Mouse (Mus musculus) right cerebral cortex, postnatal 14 days (tissue): ENCODE measurements around the gene Rassf5.
"Not testable (repeated sequence)": the region's sequence is repeated elsewhere in the genome, so short reads cannot be mapped to it uniquely, and the experiment has no call there.

Experiments used
- DNase-seq: peaks from one replicate; pipeline ENCODE4 v3.0.0; 2022

Gene Rassf5

DNA sequence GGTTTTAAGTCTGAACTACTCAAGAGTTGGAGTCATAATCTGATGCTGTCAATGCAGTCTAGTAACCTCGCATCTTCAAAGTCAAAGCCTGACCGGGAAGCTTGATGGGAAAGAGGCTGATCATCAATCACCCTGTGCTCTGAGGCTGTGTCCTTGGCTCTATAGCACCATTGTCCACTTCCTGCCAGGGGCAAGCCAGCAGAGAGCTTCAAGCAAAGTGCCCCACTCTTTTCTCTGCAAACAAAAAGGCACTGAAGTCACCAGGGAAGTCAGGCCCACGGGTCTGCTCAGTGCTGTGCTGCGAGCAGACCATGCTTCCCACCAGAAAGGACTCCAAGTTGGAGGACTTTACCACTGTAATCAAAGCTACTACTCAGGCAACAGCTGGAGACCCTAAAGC is 67.8 kb downstream of the Rassf5 start:
- DNase-seq: no peak

DNA sequence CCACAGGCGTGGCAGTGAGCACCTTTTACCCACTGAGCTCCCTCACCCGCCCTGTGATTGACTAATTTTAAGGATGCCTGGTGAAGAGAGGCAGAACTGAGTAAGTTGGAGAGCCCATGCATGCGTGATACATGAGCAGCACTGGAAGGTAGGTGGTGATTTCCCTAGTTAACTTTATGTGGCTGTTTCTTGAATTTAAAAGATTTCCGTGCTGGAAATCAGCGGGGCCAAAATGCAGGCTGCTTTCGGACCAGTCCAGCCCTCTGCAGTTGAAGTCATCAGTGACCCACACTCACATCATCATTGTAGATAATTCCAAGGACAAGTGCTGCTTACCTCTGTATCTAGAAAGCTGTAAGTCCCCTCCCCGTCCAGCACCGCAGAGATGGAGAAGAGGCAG is 69.2 kb downstream of the Rassf5 start:
- DNase-seq: no peak

DNA sequence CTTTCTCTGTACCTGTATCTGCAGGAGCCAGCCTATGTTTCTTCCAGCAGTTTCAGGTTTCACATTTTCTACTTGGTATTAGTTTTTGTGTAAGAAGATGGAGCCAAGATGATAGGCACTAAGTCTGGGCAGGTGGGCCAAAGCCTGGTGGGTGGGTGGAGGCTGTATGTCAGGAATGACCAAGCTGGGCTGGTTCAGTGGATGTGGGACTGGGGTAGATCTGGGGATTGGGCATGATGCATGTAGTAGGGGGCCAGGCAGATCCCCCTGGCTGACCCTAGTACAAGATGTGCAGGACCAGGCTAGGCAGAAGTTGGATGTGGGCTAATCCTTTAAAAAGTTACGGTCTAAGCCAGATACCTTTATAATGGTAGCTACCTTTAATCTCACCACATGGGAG is 69.9 kb downstream of the Rassf5 start:
- no peak for DNase-seq

DNA sequence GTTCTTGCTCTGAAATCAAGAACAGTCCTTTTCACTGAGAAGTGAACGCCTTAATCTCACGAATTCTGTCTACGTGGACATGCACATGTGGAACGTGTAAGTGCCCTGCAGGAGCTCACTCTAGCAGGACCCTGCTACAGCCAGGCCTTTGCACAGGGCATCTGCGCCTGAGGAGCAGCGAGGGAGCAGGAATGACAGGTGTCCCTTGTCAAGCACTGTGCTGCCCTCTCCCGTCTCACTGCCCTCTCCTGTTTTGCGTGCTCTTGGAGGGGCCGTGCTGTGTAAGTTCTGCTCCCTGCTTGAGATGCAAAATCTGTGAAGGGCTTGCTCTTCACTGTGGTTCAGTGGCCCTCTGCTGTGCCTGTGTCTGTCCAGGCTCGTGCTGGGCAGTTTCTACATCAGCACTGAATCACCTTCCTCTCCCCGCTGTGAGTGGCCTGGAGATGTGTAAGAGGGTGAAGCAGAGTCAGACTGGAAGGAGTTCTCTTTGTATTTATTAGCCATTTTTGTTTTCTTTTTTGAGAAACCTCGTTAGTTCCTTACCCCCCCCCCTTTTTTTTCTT is 70.7 kb downstream of the Rassf5 start:
- no peak for DNase-seq

DNA sequence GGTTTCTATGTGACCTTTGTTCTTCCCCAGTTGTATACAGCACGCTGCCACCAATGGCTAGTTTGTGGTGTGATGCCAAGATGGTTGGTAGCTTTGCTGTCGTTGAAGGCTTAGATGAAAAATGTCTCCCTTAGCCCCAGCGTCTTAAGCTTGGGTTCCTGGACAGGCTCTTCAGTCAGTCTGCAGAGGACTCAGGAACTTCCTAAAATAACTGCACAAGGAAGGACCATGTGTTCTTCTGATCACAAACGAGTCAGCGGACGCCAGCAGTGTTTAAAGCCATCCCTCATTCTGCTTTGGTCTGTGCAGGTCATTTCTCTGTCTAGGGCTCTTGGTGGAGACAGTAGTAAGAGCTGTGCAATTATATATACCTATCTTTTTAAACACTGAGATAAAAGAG is 71.2 kb downstream of the Rassf5 start:
- DNase-seq: no peak

DNA sequence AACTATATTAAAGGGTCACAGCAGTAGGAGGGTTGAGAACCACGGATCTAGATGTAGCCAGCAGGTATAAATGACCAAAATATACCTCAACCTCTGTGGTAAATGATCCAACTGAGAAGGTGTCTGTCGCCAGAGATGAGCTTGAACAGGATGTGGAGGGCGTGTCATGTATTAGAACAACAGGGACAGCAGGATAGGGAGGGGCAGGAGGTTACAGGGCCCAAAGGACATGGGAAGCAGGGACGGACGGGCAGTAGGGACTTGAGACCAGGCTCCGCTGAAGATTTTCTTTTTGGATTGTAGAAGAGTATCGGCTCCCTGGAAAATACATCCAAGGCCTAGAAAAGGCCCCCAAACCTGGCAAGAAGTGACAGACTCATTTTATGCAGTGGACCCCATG is 72.1 kb downstream of the Rassf5 start:
- DNase-seq: no peak

DNA sequence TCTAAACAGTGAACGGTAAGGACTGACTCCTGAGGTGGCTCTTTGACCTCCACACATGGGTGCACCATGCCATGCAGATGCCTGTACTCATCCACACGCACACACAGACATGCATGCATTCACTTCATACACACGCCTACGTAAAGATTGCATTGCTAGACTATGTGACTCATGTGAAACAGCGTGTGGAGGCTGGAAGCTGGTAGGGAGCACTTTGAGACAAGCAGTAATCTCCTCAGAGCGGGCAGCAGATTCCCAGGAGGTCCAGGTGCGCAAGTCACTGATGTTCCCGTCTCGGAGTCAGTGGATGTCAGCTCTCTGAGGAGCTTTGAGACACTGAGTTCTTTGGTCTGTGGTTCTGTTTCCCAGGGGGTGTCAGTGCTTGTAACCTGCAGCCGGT is 77.4 kb downstream of the Rassf5 start:
- no peak for DNase-seq

DNA sequence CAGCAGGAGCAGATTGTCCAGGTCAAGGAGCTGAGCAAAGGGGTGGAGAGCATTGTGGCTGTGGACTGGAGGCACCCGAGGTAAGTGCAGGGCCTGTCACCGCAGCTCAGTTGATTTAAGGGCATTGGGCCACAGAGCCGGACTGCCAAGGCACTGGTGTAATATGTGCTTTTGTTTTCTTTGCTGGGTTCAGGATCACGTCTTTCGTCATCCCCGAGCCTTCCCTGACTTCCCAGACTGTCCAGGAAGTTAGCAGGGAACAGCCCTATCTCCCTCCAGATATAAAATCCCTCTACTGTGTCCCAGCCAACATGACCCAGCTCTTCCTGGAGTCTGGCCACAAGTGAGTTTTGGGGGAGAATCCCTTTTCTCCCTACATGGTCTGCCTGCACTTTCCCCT is 80.6 kb downstream of the Rassf5 start:
- no peak for DNase-seq

DNA sequence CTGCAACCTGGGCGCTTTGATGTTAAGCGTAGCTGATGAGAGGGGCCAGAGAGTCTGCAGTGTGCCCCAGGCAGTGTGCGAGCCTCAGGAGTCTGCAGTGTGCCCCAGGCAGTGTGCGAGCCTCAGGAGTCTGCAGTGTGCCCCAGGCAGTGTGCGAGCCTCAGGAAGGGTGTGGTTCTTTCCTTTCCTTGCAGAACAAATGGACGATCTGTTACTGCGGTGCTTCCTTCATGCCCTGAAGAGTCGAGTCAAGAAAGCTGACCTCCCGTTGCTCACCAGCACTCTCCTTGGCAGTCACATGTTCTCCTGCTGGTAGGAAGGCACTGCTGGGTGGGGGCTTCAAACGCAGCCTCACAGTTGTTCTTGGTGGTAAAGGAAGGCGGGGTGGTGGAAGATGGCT is 84.0 kb downstream of the Rassf5 start:
- no peak for DNase-seq

DNA sequence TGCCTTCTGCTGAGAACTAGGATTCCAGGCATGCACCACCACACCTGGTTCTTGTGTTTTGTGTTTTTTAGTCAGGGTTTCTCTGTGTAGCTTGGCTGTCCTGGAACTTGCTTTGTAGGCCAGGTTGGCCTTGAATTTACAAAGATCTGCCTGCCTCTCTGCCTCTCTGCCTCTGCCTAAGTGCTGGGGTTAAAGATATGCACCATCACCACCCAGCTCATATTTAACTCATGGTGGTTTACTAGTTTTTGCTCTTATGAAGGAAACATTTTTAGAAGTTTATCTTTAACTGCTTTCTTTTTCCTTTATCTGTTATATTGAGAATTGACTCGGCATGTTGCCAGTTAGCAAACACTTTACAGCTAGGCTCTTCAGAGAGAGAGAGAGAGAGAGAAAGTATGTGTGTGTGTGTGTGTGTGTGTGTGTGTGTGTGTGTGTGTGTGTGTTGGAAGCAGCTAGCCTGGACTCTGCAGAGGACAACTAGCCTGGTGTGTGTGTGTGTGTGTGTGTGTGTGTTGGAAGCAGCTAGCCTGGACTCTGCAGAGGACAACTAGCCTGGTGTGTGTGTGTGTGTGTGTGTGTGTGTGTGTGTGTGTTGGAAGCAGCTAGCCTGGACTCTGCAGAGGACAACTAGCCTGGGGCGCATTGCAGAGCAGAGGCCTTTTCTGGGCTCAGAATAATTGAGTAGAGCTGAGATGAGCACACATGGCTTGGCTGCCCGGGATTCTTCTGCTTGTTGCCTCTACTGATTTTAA is 85.3 kb downstream of the Rassf5 start:
- DNase-seq: not testable (repeated sequence)

DNA sequence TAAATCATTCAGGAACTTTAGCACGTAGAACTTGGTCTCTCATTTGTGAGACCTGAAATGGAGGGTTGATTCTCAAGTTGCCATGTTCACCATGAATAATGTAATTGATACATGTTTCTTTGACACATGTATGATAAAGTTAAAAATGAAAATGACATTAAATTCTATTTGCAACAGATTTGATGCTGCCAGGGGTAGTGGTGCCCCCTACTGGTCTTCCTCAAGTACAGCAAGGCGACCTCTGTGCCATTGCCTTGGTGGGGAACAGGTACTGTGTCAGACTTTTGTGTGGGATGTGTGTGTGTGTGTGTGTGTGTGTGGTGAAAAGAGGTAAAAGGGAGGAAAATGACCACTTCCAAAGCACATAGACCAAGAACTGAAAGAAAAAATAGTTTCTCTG is 89.6 kb downstream of the Rassf5 start:
- DNase-seq: no peak

DNA sequence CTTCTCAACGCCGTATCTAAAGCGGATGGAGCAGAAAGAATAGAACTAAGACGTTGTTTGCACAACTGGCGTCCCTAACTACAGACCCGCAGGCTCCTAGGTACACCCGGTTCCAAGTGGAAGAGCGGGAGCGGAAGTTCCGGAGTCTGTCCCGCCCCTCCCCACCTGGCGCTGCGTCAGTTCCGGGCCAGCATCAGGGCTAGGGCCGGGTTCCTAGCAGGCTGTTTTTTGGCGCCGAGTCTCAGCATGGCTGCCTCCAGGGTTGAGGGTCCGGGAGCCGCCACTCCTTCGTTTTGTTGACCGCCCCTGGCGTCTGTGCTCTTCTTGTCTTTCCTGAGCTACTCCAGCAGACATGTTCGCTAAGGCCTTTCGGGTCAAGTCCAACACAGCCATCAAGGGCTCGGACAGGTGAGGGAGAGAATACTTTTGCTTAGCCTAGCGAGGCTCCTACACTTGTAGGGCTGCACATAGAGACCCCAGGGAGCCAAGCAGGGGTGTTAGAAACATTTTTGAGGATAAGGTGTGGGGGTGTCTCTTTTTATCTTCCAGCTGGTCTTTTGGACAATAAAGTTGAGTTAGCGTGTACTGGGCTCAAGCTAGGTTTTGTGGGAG is 91.9 kb downstream of the Rassf5 start, which contains the start of gene Eif2d:
Gene Eif2d (plus strand): TSS at position 164 of the 612 bp plus-strand sequence.
- DNase-seq: peak; percentile 87

DNA sequence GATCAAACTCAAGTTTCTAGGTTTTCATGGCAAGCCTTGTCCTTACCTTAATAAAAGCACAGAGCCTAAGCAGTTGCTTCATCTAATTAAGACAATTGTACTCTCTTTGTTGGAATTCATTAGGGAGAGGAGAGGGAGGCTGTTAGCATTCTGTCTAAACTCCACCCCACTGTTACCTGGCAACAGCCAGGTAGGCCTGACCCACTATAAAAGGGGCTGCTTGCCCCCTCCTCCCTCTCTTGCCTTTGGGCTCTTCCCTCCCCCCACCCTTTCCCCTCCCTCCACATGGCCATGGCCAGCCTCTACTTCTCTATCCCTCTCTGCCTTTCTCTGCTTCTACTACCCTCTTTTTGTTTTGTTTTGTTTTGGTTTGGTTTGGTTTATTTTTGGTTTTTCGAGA is 95.6 kb downstream of the Rassf5 start:
- DNase-seq: no peak

DNA sequence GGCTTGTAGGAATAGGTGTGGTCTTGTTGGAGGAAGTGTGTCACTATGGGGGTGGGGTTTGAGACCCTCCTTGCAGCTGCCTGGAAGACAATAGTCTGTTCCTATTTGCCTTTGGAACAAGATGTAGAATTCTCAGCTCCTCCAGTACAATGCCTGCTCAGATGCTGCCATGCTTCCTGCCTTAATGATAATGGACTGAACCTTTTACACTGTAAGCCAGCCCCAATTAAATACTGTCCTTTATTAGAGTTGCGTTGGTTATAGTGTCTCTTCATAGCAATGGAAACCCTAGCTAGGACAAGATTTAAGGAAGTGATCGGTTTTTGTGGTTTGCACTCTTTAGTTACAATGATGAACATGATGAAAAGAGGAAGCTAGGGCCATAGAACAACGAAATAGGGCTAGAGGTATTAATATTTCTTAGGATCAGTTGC is 98.9 kb downstream of the Rassf5 start:
- DNase-seq: no peak

DNA sequence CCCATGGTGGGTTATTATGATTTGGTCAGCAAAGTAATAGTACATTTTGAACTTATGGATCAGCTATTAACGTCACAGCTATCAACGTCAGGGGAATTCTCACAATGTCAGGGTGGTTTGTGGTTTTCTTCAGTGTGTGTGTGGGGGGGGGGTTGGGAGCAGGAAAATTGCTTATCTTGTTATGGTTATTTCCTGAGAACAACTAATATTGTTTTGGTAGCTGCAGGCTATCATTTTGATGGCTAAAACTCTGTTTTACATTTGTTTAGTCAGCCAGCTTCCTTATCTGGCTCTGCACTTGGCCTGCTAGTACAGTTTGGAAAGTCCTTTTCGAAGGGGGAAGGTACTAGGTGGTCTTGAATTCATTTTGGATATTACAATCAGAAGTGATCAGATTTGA is 99.8 kb downstream of the Rassf5 start:
- not testable (repeated sequence) for DNase-seq

DNA sequence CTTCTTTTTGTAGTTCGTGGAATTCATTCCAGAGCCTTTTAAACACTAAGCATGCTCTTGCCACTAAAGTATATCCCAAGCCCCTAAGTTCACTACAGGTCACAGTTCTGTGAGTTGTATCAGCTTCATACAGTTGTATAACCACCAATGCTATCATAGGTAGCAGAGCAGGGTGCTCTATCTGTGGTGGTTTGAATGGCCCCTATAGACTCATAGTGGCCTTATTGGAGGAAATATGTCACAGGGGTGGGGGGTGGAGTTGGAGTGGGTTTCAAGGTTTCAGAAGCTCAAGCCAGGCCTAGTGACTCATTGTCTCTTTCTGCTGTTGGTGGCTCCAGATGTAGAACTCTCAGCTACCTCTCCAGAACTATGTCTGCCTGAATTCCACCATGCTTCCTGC is 102.6 kb downstream of the Rassf5 start:
- DNase-seq: no peak

DNA sequence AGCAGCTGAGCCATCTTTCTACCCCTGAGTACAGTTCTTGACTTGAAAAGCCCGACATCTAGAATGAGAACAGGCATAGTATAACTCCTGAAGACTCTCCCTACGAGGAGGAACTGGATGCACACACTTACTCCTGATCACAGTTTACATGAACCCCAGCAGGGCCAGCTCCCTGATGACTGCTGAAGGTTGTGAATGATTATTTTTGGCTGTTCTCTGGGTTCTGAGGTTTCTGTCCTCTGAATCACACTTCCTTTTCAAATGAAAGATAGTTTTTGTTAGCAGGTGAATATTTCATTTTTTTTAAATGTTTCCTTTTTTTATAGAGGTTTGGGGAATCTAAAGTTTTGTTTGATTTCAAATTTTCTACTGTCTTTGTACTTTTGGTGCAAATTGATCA is 103.6 kb downstream of the Rassf5 start:
- no peak for DNase-seq

DNA sequence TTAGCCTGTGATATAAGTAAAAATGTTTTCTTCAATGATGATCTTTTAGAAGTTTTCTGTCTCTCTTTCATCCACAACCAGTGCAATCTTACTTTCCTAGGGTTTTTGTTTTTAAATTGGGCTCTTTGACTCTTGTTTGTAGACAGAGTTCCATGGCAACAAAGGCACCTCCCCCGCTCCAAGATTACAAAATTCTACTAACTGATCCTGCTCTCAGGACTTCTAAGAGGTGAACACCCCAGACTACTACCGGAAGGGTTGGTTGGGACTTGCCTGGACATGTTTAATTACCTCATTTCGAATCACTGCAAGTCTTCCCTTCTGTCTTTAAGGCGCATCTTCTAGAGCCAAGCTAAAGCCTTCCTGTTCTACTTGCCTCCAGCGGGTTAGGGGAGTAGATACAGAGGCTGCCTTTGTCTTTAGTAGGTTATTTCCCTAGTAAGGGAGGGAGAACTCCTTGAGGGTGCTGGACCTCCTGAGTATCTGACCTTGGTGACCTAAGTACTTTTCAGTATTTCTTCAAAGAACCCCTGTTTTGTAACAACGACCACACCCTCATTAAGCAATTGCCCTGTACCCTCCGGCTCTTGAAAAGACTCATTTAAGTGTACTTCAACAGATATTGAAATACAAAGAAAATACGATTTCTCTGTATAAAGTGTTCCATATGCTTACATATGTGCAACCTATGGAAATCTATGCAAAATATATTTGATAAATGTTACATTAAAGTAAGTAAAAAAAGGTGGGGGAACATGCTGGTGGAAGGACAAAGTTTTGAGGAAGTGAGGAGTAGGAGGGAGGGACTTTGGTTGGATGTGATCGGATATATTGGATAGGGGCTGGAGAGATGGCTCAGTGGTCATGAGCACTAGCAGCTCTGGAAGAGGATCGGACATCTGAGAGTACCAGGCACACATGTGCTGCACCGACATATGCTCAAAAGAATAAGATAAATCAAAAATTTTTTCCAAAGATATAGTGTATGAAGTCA is 105.7 kb downstream of the Rassf5 start:
- no peak for DNase-seq

DNA sequence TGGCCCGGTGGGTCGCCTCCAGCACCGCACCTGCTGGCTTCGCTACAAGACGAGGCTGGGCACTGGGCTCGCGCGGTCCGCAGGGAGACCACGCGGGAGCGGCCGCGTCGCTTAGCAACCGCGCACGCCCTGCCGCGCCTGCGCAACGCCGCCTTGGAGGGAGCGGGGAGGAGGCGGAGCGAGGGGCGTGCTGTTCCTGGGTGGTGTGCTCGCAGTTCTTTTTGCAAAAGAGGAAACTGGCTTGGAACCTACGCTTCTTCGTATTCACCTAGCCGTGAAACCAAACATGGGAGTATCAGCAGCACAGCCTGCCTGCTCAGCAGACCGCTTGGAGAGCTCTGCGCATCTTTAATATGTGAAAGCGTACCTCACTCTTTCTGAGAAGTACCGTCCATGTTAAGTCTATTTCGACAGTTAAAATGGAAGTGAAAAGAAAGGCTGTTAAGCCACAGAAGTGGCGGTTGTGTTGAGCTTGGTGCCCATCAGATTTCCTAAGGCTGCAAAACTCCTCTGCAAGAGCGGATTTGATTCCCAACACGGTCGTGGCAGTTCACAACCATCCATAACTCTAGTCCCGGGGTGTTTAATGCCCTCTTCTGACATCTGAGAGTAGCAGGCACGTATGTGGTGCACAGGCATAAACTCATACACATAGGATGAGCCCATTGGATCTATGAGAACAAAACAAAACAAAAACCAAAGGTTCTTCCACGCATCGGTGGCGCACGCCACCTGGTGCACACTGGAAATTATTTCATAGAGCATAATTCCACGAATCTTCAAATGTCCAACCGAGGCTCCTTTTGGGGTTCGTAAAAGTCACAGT is 106.7 kb downstream of the Rassf5 start, which contains the start of gene Dyrk3:
Gene Dyrk3 (minus strand): TSS at position 150 of the 826 bp plus-strand sequence.
- DNase-seq: peak; percentile 89

DNA sequence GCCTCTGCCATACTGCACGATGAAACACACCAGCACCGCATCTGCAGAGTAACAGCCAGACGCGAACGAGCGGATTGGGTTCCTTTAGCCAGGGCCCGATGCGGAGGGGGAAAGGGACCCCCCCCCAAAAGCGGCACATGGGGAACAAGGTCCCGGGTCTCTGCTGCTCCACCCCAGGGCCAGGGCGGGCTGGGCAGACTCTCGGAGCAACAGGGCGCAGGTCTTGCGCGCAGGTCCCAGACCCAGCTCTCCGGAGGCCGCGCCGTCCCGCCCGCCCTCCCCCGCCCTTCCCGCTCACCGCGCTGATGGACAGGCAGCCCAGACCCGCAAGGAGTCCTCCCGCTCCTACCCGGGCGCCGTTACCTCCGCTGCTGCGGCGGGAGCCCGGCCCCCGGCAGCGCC is 107.3 kb downstream of the Rassf5 start:
- no peak for DNase-seq

DNA sequence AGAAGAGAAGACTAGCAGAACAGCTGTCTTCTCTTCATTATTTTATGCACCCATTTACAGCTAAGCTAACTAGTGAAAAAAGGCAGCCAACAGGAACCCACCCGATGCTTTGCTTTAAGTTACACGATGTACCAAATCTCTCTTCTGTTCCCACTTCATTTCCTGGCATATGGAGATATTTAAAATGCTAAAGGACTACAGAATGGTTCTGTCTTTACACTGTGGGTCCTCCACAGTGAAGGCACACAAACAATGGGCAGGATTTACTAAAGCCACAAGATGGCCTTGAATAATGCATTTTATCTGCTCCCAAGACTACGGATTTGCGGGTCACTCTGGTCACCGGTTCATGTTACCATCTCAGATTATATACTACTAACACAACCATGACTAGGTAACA is 107.9 kb downstream of the Rassf5 start:
- no peak for DNase-seq

DNA sequence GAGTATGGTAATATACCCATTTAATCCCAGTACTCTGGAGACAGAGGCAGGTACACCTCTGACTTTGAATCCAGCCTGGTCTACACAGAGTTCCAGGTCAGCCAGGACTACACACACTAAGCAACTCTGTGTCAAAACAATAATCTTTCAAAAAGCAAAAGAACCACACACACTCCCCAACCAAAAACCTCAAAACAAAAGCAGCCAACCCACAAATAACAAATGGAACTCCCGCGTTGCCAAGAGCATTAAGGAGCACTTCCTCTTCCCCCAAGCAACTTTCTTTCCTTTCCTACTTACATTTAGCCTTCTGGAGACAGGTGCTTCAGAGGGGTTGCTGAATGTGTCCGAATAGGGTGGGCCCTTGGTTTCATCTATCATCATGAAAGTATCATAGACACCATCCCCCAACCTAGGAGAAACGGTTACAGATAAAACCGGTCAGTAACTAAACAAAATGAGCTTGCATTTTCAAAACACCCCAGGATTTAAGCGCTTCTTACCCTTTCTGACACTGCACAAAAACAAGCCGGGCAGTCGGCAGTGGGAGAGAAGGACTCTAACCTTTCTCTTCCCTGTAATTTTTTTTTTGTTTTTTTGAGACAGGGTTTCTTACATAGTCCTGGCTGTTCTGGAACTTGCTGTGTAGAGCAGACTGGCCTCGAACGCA is 109.0 kb downstream of the Rassf5 start:
- no peak for DNase-seq
